Mouse (Mus musculus) heart, adult 10 weeks (tissue): Measurements from ENCODE around the gene Gm11554. TPM values are rescaled to one million over a fixed set of nuclear protein-coding genes. Genes with fewer than 3 reads are reported as not detected.

ENCODE experiments used
- polyA plus RNA-seq: library from polyadenylated mRNA; stranded (reverse); fragments of 350-450 nt; fragmentation: Illumina TruSeq; extraction: RNeasy Lipid Tissue Mini Kit (QIAGEN cat#74804); gene quantifications from one replicate; pipeline ENCODE4 v1.2.3, GENCODE M21; 2014; ENCODE audit warnings: low read depth, low replicate concordance

The Gm11554 gene
- not detected for polyA plus RNA-seq

GRCm38 (mm10) chr11:99804346-99804745 lies at the start of gene Gm11554:
Gene Gm11554, minus strand, starts transcription at chr11:99804446.

GRCm38 (mm10) chr11:99851508-99851907 lies 47.3 kb upstream of the Gm11554 start, which contains the start of gene Krtap4-16:
Gene Krtap4-16, minus strand, starts transcription at chr11:99851608.

GRCm38 (mm10) chr11:99837966-99838365 lies 33.7 kb upstream of the Gm11554 start, which contains the start of gene 2300003K06Rik:
Gene 2300003K06Rik, minus strand, starts transcription at chr11:99838066.

GRCm38 (mm10) chr11:99815566-99815965 lies 11.3 kb upstream of the Gm11554 start, which contains the start of gene Gm11564:
Gene Gm11564, minus strand, starts transcription at chr11:99815666.

GRCm38 (mm10) chr11:99809792-99810191 lies 5.5 kb upstream of the Gm11554 start, which contains the start of gene Krtap4-13:
Gene Krtap4-13, minus strand, starts transcription at chr11:99809892.

GRCm38 (mm10) chr11:99798832-99799231 lies 5.4 kb downstream of the Gm11554 start, which contains the start of gene Gm11569:
Gene Gm11569, minus strand, starts transcription at chr11:99798932.

GRCm38 (mm10) chr11:99793367-99793766 lies 10.9 kb downstream of the Gm11554 start, which contains the start of gene Gm11596:
Gene Gm11596, minus strand, starts transcription at chr11:99793467.

GRCm38 (mm10) chr11:99784900-99785299 lies 19.3 kb downstream of the Gm11554 start, which contains the start of gene Krtap4-9:
Gene Krtap4-9, plus strand, starts transcription at chr11:99785200.

GRCm38 (mm10) chr11:99780604-99781003 lies 23.6 kb downstream of the Gm11554 start, which contains the start of gene Krtap4-8:
Gene Krtap4-8, minus strand, starts transcription at chr11:99780704.

GRCm38 (mm10) chr11:99772813-99773212 lies 31.4 kb downstream of the Gm11554 start, which contains the start of gene Gm11595:
Gene Gm11595, minus strand, starts transcription at chr11:99772913.

Other genes with a start within 250 kb of the Gm11554 start
- gene Krtap3-2, start 247.6 kb downstream of the Gm11554 start, polyA plus RNA-seq, result not detected
- gene Gm11939, start 245.0 kb downstream of the Gm11554 start, polyA plus RNA-seq, result not detected
- gene Krtap3-1, start 237.8 kb downstream of the Gm11554 start, polyA plus RNA-seq, result not detected
- gene Krtap1-5, start 223.4 kb downstream of the Gm11554 start, polyA plus RNA-seq, result not detected
- gene Krtap1-4, start 220.8 kb downstream of the Gm11554 start, polyA plus RNA-seq, result not detected
- not detected for gene Krtap1-3, start 213.1 kb downstream of the Gm11554 start, polyA plus RNA-seq
- gene Krtap9-3, start 206.3 kb downstream of the Gm11554 start, polyA plus RNA-seq, result not detected
- gene Gm11938, start 201.1 kb downstream of the Gm11554 start, polyA plus RNA-seq, result not detected
- gene Gm11937, start 194.3 kb downstream of the Gm11554 start, polyA plus RNA-seq, result not detected
- not detected for gene Krtap2-4, start 189.6 kb downstream of the Gm11554 start, polyA plus RNA-seq
- not detected for gene Gm11562, start 184.0 kb downstream of the Gm11554 start, polyA plus RNA-seq
- gene Krtap4-1, start 176.2 kb downstream of the Gm11554 start, polyA plus RNA-seq, result not detected
- gene Krtap4-2, start 169.4 kb downstream of the Gm11554 start, polyA plus RNA-seq, result not detected
- gene Krtap4-7, start 160.4 kb downstream of the Gm11554 start, polyA plus RNA-seq, result not detected
- gene Gm11555, start 154.2 kb downstream of the Gm11554 start, polyA plus RNA-seq, result not detected
- not detected for gene Gm11563, start 145.5 kb downstream of the Gm11554 start, polyA plus RNA-seq
- not detected for gene Krtap4-6, start 138.5 kb downstream of the Gm11554 start, polyA plus RNA-seq
- not detected for gene Gm14190, start 113.7 kb downstream of the Gm11554 start, polyA plus RNA-seq
- not detected for gene Gm14180, start 70.2 kb downstream of the Gm11554 start, polyA plus RNA-seq
- gene Gm11595, start 31.5 kb downstream of the Gm11554 start, polyA plus RNA-seq, result not detected
- not detected for gene Krtap4-8, start 23.7 kb downstream of the Gm11554 start, polyA plus RNA-seq
- not detected for gene Krtap4-9, start 19.2 kb downstream of the Gm11554 start, polyA plus RNA-seq
- not detected for gene Gm11596, start 11.0 kb downstream of the Gm11554 start, polyA plus RNA-seq
- gene Gm11569, start 5.5 kb downstream of the Gm11554 start, polyA plus RNA-seq, result not detected
- gene Krtap4-13, start 5.4 kb upstream of the Gm11554 start, polyA plus RNA-seq, result not detected
- not detected for gene Gm11564, start 11.2 kb upstream of the Gm11554 start, polyA plus RNA-seq
- gene 2300003K06Rik, start 33.6 kb upstream of the Gm11554 start, polyA plus RNA-seq, result not detected
- not detected for gene Krtap4-16, start 47.2 kb upstream of the Gm11554 start, polyA plus RNA-seq
- gene Gm11568, start 53.5 kb upstream of the Gm11554 start, polyA plus RNA-seq, result not detected
- gene Gm11559, start 60.0 kb upstream of the Gm11554 start, polyA plus RNA-seq, result not detected
- not detected for gene Krtap9-1, start 68.9 kb upstream of the Gm11554 start, polyA plus RNA-seq
- gene Gm11567, start 74.7 kb upstream of the Gm11554 start, polyA plus RNA-seq, result not detected
- gene Krtap31-1, start 103.5 kb upstream of the Gm11554 start, polyA plus RNA-seq, result not detected
- not detected for gene Gm11565, start 110.3 kb upstream of the Gm11554 start, polyA plus RNA-seq
- not detected for gene Krtap31-2, start 131.8 kb upstream of the Gm11554 start, polyA plus RNA-seq
- not detected for gene Krtap9-5, start 144.0 kb upstream of the Gm11554 start, polyA plus RNA-seq
- gene Krtap29-1, start 174.6 kb upstream of the Gm11554 start, polyA plus RNA-seq, result not detected
- not detected for gene Krtap16-1, start 182.2 kb upstream of the Gm11554 start, polyA plus RNA-seq
- not detected for gene Krtap17-1, start 189.5 kb upstream of the Gm11554 start, polyA plus RNA-seq
- gene Krt33a, start 211.8 kb upstream of the Gm11554 start, polyA plus RNA-seq, result not detected
- not detected for gene Krt33b, start 225.4 kb upstream of the Gm11554 start, polyA plus RNA-seq
- not detected for gene Krt34, start 237.1 kb upstream of the Gm11554 start, polyA plus RNA-seq
- not detected for gene Krt31, start 246.1 kb upstream of the Gm11554 start, polyA plus RNA-seq